Mouse (Mus musculus): ENCODE measurements around the gene Slc5a11.

DNA sequence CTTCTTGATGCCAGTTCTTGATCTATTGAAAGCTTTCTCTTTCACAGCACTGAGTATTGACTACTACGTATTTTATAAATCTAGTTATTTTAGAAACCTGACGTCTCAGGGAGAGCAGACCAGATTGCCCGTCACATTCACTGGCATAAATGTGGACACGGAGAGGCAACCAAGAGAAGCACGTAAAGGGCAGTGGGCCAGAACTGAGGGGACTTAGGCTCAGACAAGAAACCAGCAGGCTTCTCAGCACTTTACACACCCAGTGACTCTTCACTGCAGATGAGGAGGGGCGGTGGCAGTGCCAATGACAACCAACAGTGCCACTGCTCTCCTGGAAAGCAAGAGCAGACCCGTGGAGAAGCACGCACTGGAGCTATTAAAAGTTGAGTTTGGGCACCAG lies 92.7 kb downstream of the Slc5a11 start:
- TF ChIP-seq CTCF (IDR thresholded peaks at IDR 0.05; ENCODE audit: insufficient read depth, low read length) (no peak), POLR2A (IDR thresholded peaks at IDR 0.05; ENCODE audit: borderline replicate concordance, extremely low read depth, low read depth, low read length) (no peak)

Data from lung, adult 2 months (tissue).